Mouse (Mus musculus) B cell, adult 2 months (primary cell): ENCODE data around the gene Alkbh6.

Experiments
- DNase-seq, 2 experiments: peaks; one replicate each; pipeline ENCODE4 v3.0.0; 2022

Alkbh6 gene

DNA sequence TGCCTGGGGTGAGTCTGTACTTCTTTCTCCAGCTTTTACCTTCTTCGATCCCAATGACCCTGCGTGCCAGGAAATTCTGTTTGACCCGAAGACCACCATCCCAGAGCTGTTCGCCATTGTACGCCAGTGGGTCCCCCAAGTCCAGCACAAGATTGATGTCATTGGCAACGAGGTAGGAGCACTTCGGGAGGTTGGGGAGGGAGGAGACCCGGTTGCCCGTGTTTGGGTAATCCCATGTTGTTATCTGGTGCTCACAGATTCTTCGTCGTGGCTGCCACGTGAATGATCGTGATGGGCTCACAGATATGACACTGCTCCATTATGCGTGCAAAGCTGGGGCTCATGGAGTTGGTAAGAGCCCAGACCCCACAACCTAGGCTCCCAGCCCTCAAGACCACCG is 11.7 kb upstream of the Alkbh6 start:
- DNase-seq: no peak

DNA sequence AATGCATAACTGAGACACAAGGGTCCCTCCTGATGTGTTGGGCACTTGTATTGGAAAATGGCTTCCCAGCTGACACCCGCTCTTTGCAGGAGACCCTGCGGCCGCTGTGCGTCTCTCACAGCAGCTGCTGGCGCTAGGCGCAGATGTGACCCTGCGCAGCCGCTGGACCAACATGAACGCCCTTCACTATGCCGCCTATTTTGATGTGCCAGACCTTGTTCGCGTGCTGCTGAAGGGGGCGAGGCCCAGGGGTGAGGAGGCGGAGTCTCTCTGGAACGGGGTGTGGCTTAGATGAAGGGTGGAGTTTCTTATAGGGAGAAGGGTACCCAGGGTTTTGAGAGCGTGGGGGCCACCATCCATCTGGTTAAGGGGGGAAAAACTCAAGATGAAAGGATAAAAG is 11.3 kb upstream of the Alkbh6 start:
- DNase-seq: no peak

DNA sequence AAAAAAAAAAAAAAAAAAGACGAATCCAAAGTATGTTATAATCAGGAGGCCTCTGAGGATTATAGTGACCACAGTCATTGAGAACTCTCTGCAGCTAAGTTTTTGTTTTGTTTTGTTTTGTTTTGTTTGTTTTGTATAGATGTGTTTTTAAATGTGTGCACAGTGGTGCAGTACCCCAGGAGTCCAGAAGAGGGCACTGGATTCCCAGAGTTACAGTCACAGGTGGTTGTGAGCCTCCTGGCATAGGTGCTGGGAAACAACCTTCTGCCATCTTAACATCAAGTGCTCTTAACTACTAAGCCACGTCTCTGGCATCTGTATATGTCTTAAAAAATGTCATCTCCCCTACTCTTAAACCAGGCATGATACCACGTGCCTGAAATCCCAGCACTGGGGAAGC is 7.6 kb upstream of the Alkbh6 start:
- DNase-seq: peak; percentile 67 to 72

DNA sequence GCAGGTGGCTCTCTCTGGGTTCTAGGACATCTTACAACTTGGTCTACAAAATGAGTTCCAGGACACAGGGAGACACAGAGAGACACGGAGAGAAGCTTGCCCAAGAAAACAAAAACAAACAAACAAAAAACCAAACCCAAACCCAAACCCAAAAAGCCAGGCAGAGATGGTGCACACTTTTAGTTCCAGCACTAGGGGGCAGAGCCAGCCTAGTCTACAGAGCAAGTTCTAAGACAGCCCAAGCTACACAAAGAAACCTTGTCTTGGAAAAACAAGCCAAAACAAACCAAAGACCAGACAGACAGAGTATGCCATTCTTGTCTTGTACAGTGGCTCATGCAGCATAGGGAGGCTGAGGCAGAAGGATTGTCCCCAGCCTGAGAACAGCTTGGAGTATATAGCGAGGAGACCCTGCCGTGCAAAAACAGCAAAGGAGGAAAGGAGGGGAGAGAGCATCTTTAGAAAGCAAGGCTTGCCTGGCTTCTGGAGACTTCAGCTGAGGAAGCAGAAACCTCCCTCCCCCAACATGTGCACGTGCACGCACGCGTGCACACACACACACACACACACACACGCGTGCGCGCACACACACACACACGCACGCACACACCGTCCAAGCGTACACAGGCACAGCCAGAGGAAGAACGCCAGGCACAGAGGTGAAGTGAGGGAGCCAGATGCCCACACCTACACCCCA is 2.3 kb upstream of the Alkbh6 start:
- peak; percentile 24 to 38 for DNase-seq

DNA sequence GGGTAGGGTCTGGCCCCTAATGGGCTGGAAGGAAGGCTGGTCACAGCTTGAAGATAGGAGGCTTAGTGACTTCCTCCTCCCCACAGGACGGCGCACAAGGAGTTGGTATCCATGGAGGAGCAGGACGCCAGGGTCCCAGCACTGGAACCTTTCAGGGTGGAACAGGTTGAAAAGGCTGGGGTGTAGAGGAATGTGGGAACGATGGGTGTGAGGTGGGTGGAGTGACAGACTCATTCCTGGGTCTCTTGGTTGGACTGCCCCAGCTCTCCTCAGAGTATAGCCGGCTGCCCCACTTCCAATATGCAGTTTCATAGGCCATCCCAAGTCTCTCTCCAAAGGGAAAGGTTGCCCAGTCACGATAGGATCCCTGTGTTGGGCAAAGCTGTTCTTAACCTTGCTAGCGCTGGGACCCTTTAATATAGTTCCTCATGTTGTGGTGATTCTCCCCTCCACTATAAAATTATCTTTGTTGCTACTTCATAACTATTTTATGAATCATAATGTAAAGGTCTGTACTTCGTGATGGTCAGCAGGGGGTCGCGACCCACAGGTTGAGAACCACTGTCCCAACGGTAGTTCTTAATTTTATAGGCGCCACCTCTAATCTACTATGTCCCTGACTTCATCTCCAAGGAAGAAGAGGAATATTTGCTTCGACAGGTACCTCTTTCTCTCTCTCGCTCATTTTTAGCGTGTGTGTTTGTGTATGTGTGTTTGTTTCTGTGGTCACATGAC is 1.0 kb downstream of the Alkbh6 start:
- no peak for DNase-seq

DNA sequence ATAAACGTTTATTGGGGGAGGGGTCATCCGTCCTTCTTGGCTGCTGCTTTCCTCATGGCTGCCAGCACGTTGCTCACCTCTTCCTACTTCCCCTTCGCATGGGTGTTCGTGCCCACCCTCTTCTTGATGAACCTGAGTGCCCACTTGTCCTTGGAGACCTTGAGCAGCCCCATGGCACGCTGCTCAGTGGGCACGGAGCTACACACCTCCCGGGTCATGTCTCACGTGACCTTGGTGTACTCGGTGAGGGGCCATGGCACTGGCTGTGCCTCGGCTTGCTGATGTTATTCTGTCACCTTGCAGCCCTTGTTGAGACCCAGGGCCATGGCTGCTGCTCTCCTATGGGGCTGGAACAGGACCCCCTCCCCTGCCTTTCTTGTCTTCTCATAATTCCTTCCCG is 1.6 kb downstream of the Alkbh6 start:
- no peak for DNase-seq

DNA sequence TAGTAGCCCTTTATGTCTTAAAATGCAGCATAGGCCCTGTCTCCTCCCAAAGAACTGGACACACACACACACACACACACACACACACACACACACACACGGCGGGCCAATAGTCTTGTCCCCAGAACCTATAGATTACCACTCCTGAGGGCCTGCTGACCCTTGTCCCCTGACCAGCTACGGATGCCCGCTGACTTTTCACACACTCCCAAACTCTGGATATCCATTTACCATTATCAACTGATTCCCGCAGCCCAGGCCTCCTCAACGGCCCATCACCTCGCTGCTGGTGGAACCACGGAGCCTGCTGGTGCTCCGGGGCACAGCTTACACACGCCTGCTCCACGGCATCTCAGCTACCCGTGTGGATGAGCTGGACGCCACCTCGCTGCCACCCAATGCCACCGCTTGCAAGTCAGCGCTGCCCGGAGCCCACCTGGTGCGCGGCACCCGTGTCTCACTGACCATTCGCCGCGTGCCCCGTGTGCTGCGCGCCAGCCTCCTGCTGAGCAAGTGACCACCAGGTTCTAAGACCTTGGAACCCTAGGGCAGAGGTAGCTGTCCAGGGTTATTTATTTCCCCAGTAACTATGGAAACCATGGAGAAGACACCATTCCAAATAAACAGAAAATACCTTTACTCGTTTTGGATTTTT is 5.3 kb downstream of the Alkbh6 start:
- DNase-seq: no peak

DNA sequence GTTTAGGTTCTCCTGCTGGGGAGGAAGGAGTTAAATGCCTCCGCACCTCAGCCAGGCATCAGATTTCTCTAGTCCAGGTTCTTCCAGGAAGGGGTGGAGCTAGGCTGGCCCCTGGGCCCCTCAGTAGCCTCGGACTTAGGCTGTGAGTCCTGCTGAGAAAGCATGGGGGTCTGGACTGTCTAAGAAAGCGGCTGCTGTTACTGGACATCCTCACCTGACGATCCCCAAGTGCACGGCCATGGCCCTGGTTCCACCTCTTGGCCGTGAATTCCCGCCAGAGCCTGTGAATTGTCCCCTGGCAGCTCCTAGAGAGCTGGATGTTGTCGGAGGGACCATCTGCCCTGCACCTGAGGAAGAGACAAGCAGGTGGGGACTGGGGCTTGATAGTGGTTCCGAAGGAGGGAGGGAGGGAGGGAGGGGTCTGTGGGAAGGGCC is 6.2 kb downstream of the Alkbh6 start, which contains the start of gene Syne4:
Gene Syne4 (plus strand): TSS at position 87 of the 435 bp plus-strand sequence.
- DNase-seq: no peak

DNA sequence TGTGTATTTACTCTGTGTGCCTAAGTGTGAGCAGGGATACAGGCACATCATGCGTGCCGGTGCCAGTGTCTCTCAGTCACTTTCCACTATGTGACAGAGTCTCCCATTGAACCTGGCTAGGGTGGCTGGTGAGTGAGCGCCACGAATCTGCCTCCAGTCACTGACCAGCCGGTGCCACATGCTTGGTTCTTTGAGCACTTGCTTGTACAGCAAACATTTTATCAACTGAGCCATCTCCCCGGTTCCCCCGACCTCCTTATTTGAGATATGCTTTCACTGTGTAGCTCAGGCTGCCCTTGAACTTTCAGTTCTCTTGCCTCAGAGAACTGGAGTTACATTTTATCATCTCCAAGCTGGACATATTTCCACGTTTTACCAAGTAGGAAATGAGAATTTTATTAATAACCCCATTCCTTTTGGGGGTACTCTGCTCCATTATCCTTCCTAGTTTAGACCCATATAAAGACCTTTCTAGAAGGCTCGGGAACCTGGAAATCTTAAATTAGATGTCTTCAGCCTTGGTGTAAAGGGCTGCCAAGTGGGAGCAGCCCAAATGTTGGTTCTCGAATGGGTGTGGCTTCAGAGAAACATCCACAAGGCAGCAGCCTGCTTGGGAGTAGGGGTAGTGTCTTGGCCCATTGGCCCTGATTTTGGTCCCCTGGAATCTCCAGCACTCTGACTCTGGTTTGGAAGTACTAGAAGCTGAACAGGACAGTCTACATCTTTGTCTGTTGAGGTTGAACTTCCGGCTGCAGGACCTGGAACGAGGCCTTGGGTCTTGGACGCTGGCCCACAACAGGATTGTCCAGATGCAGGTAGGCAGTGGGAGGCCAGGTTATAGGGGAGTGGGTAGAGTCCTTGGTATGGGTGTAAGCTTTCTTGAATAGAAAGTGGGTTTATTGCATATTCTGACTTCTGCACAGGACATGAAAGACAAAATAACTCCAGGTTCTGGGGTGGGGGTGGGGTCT is 7.3 kb downstream of the Alkbh6 start:
- DNase-seq: no peak

DNA sequence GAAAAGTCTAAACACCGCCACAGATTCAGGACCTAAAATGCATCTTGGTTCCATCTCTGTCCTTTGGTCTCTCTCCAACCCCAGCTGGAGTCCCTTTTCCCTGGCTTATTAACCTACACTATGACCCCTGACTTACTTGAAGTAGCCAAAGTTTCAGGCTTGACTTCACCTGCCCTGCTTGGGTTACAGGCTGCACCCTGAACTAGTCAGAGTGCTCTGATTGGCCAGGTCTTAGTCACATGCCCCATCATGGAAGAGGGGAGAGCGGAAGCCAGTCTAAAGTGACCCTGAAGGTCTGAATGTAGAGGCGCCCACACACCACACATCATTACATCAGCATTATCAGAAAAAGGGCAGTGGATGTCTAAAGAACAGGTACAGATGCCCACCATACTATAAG is 9.6 kb downstream of the Alkbh6 start:
- DNase-seq: no peak

DNA sequence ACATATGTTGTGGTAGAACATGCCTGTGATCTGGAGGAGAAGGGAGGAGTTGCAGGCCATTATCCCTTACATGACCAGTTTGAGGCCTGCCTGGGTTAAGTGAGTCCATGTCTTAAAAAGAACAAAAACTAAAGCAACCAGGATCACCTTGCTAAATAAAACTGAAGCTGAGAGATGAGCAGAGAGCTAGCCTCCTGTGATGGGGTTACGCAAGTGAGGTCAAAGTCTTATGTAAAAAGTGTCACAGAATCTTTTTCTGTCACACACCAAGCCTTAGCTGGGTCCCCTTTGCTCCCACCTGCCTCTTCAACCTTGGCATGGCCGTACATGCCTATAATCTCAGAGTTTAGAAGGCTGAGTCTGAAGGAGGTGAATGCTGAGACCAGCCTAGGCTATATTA is 12.4 kb downstream of the Alkbh6 start:
- DNase-seq: no peak

DNA sequence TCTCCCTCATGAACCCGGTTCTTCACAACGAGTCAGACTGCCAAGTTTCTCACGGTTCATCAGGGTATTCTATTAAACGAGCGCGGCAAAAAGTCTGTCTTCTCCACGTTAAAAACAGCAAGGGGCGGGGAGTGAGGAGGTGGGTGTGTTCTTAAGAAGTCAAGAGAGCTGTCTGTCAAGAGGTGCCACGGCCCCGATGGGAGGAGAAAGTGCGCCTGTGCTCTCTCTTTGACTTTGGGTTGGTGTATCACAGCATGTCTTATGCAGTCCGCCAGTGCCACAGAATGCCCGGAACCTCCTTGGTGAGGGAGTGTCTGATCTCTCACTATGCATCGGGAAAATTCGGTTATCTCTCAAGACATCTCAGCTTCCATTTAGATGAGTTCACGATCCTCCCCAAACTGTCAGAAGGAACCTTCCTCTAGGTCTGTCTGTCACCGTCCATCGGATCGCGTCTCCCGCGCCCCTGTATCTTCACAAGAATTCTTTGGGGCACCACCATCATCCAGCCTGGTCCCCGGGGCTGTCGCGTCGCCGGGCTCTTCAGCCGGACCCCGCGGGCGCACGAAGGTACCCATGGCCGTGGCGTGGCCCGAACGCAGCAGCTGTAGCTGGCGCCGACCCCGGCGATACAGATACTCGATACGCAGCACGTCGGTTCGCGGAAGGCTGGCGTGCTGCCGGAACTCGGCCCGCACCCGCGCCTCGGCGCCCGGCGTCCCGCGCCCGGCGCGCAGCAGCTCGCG is 13.2 kb downstream of the Alkbh6 start, which contains the start of gene E130208F15Rik:
Gene E130208F15Rik (plus strand): TSS at position 202 of the 746 bp plus-strand sequence.
- DNase-seq: peak; percentile 79 to 80

DNA sequence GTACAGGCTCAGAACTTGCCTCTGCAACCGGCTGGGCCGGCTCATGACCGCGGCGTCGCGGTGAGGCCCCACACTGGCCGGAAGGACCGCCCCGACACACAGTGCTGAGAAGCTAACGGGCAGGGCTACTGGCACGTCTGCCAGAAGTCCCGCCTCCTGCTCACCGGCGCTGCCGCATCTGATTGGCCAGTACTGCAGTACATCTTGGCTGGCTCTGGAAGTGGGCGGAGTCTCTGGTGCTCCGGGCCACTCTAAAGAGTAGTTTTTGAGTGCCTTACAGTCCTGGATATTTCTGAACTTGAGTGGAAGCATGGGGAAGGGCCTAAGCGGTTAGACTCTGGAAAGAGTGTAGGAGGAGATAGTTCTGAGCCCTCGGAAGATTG is 13.8 kb downstream of the Alkbh6 start:
- DNase-seq: peak; percentile 92 to 94

DNA sequence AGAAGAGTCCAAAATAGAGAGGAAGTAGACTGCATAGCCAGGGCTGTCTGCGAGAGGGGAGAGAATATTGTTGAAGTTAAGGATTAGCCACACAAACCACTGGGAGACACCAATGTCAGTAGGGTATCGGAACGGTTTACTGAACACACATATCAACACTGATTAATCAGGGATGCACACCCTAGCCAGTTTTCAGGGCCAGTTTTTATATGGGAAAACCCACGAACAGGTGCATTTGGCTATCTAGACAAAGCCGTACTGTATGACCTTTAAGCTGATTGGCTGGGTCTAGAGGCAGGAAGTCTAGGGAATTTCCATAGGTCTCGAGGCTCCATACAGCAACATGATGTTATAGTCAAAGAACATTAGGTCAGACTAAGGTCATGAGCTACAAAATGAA is 14.3 kb downstream of the Alkbh6 start:
- DNase-seq: peak; percentile 56 to 61

DNA sequence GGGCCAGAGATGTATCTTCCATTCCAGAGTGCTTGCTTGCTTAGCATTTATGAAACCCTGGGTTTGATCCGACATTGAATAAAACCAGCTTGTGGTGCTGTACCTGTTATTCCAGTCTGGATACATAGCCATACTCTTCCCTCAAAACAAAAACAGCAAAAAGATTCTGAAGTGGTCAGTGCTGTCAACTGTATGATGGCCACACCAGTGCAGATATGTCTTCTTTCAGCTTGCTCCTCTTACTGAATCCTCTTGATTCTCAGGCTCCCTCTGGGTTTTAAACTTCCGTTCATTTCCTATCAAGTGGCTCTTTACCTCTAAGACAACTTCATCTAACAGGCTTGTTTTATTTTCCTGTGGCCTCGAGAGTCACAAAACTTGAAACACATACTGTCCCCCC is 15.3 kb downstream of the Alkbh6 start, which contains the start of gene Sdhaf1:
Gene Sdhaf1 (minus strand): TSS at position 101 of the 400 bp plus-strand sequence.
- DNase-seq: no peak

DNA sequence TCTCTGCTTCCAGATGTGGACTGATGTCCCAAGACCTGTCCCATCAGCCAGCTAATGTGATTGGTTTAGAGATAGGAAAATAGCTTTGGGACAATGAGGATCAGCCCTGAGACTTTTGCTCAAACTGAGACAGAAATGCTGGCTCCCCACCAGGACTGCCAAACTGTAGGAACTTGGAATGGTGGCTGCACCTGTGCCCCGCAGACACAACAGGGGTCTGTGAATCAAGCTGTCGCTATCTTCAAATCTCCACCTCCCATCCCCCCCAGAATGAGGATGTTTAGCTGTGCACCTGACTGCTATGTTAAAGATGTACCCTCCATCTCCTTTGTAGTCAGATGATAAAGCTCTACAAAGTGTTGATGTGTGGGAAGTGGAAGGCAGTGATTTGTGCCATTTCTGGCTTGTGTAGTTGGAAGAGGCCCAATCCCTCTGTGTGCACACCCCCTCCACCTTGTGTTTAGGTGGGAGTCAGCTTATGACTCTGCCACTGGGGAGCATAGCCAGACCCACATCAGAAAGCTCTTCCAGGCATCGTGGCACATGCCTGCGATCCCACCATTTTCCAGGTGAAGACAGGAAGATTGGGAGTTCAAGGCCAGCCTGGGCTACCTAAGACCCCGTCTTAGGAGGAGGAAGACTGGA is 15.9 kb downstream of the Alkbh6 start:
- DNase-seq: no peak

DNA sequence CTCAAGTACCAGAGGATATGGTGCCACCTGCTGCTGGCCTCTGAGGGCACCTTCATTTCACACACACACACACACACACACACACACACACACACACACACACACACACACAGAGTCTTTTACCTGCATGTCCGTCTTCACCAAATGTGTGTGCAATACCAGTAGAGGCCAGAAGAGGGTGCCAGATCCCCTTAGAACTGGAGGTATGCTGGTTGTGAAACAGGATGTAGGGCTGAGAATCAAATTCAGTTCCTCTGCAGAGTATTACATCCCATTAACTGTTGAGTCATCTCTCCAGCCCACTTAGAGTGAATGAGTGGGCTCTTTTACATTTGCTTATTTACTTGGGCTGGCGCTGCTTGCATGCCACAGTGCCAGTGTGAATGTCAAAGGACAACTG is 16.8 kb downstream of the Alkbh6 start:
- DNase-seq: peak; percentile 89 to 90

DNA sequence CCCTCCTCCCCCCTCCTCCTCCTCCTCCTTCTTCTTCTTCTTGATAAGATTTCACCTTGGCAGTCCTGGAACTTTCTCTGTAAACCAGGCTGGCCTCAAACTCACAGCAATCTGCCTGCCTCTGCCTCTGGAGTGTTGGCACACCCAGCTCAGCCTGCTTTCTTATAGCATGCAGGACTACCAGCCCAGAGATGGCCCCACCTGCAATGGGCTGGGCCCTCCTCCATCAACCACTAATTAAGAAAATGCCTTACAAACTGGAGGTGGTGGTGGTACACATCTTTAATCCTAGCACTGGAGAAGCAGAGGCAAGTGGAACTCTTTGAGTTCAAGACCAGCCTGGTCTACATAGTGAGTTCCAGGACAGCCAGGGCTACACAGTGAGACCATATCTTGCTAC is 17.9 kb downstream of the Alkbh6 start:
- DNase-seq: no peak

DNA sequence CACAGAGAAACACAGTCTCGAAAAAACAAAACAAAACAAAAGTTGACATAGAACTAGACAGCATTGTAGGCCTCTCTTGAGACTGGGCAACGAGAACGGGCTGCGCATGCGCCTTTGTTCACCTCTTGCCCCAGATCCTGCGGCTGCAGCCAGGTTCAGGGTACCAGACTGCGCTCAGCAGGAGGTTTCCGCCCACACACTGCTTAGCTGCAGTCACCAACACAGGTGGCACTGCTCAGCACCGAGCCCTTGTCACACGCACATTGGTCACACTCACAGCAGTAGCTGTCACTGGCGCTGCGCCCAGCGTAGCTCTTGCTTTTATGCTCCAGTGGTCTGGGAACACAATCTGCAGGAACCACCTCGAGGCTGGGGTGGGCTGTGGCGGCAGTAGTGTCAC is 18.6 kb downstream of the Alkbh6 start:
- DNase-seq: peak; percentile 38 to 47

DNA sequence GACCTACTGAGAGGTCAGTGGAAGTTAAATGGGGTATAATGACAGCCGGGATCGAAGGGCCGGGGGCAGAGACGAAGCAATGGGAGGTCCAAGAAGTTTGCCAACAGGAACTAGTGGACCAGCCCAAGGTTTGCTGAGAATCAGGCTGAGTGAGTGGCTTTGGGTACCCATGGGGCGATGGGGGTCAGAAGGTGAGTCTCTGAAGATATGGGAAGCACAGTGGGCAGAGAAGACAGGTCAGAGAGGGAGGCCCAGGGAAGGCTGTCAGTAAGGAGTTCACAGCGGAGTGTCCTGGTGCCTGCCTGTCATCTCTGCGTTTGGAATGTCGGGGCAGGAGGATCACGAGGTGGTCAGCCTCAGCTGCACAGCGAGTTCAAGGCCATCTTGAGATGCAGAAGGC is 19.9 kb downstream of the Alkbh6 start:
- no peak for DNase-seq

DNA sequence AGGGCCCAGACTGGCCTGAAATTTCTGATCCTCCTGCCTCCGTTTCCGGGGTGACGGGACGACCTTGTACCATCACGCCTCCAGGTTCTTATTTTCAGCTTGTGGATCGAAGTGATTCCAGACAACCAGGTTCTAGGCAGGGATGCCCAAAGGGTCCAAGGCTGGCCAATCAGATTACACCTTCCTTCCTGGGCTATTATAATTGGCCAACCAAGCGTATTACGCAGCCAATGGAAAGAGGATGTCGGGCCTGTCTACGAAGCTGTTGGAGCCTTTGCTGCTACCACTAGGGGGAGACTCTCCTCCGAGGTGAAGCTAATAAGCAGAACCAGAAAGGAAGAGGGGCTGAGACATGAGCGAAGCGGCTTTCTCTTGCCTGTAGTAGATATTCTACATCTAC is 23.4 kb downstream of the Alkbh6 start:
- DNase-seq: peak; percentile 84 to 88
